Mouse (Mus musculus): ENCODE data around the gene Tigd3.
"Not testable (repeated sequence)": the region's sequence is repeated elsewhere in the genome, so short reads cannot be mapped to it uniquely, and the experiment has no call there.

Tigd3 gene

DNA sequence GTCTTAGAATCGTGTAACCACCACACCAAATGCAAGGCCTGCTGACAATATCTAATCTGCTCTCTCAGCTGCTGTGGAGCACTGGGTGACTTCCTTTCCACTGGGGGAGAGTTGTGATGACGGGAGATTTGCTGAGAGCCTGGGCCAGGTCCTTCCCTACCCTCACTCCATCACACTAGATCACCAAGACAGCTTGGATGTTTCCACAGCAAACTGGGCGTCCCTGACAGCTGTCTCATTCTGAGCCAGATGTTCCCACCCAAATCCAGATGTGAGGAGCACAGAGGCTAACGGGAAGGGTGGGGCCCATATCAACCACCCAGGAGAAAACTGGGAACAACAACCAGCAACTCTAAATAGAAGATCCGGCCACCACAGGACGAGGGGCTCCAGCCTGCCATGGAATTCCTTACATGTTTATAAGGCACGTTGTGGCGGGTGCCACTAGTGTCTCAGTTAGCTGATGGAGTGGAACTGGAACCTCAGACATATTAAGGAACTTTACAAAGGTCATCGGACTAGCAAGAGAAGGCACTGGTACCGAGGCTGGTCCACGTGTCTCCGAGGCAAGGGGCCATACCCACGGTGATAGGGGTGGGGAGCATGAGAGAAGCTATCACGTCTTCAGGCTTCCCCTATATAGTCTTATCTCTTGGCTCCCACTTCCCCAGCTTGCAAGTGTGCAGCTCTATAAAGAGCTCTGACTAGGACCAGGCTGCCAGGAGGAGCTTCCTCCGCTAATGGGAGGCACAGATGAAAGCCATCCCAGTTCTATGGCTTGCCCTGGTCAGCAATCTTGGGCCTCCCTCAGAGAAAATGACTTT is 28.4 kb upstream of the Tigd3 start:
- peak; percentile 55 for DNase-seq (ENCODE audit: low spot score)

DNA sequence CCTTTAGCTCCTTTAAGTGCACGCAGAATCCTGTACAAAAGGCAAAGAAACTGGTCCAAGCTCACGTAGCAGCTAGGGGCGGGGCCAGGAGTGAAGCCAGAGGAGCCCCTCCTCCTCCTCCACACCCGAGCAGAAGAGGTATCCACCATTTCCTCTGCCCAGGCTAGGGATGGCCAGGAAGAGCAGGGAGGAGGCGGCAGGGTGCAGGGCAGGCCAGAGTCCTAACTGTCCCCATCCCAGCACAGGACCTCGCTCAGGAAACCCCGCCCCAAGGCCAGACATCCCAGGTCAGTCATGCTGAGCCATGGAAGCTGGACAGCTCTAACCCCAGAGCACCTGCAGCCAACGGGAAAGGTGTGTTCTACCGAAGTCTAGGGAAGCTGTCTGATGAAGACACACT is 27.8 kb upstream of the Tigd3 start:
- DNase-seq (ENCODE audit: low spot score), result peak; percentile 37

DNA sequence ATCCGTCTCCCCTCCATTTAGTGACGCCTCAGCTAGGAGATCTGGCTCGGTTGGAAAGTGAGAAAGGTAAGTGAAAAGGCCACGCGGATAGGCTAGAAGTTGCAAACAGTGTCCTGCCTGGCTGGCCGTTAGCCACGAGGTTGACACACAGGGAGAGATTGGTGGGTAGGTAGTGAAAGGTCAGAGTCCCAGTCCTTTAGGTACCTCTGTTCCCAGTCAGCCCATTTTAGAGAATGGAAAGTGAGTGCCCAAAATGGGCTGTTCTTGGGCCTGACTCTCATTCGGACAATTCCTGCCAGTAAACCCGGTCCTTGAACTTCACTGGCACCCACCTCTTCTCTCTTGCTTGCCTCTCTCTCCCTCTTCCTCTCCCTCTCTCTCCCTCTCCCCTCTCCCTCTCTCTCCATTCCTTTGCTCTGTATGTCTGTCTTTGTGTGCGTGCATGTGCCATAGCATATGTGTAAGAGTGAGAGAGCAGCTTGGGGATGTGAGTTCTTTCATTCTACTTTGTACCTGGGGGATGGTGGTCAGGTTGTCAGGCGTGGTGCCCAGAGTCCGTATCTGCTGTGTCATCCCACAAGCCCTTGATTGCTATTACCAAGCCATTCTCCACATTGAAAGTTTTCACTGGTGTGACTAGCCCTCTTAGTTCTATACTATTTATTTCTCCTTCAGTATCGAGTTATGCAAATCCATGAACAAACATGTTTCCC is 19.2 kb upstream of the Tigd3 start, which contains the start of gene Dpf2:
Gene Dpf2 (minus strand): TSS at position 4 of the 713 bp plus-strand sequence.
- DNase-seq (ENCODE audit: low spot score), result peak; percentile 57

DNA sequence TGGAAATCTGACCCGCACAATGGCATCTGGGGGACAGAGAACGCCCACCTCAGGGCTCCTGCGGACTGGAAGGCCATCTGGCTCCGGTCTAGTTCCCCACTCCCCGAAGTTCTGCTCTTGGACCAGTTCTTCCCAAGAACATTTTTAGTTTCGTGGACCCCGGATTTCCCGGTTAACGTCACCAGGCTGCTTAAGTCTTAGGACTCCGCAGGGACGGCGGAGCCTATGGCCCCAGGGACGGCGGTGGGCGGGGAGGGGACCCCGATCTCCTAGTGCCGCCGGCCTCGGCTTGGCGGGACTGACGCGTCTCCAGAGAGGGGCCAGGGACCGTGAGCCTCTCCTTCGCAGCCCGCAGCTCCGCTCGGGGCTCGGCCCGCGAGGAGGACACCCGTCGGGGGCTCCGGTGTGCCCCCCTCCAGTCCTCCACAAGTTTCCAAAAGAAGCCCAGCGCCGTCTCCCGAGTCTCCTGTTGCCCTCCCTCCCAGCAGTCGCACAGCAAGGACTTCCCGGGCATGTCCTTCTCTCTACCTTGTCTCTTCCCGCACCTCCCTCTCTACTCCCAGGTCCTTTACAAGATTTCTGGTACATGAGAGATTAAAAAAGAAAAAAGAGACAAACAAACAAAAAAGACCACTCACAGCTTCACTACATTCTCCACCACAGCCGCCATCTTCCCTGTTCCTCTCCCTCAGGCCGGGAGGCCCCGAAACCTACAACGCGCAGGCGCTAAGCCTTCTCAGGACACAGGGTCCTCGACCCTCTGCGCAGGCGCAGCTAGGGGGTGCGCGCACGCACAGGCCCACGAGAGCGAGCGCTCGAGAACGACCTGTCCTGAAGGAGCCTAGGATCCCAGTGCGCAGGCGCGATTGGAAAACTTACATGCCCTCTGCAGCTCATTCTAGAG is 18.4 kb upstream of the Tigd3 start:
- DNase-seq (ENCODE audit: low spot score), result peak; percentile 100

DNA sequence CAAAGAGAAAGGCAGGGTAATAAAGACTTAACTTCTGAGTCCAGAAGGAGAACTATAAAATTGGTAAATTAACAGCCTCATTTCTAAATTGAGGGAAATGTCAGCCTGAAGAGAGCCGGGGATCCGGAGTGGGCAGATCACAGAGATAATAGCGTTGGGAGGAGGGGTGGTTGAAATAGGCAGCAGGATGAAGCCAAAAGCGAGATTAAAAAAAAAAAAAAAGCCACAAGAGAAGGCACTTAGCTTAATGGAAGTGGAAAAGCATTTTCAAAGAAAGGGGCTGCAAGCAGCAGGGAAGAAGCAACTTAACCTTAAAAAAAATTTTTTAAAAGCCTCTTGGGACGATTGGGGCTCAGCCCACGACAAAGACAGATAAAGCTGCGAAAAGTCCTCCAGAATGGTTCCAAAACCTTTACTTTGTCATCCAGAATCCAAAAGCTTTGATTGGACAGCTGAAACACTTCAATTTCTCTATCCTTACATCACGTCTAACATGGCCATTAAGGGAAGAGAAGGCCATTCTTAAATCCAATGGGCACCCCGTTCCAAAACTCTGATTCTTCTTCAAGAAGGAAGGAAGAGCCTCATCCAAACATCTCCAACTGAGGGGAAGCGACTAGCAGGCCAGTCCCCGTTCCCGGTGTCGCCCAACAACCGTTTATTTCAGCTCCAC is 17.6 kb upstream of the Tigd3 start:
- DNase-seq (ENCODE audit: low spot score), result peak; percentile 34

DNA sequence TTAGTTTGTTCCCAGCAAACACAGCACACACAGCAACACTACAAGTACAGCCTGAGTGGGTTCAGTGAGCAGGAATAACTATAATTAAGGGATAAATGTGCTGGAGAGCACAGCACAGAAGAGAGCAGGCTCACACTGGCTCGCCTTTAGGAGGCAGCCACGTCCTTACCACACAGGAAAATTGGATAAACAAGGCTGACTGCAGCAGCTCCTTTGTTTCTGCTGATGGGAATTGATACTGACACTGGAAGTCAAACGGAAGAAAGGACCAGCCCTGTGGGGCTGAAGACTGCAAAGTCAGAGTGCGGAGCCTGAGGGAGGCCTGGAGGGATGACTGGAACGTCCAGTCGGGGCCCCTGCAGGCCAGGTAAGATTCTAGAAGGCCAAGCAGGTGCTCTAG is 16.3 kb upstream of the Tigd3 start:
- DNase-seq (ENCODE audit: low spot score), result no peak

DNA sequence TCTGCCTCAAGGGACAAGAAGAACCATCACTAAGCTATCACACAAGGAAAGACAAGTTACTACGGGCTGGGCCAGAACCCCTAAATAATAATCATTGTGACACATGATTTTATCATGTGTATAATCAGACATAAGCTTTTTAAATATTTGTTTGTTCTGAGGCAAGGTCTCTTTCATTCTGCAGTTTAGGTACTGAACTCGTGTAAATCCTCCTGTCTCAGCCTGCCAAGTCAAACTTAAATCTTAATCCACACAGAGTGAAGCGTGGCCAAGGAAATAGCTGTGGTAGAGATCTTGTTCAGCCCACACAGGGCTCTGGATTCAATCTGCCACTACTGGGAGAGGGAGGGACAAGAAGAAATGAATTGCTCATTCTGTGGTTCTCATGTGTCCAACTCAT is 13.3 kb upstream of the Tigd3 start:
- DNase-seq (ENCODE audit: low spot score), result no peak

DNA sequence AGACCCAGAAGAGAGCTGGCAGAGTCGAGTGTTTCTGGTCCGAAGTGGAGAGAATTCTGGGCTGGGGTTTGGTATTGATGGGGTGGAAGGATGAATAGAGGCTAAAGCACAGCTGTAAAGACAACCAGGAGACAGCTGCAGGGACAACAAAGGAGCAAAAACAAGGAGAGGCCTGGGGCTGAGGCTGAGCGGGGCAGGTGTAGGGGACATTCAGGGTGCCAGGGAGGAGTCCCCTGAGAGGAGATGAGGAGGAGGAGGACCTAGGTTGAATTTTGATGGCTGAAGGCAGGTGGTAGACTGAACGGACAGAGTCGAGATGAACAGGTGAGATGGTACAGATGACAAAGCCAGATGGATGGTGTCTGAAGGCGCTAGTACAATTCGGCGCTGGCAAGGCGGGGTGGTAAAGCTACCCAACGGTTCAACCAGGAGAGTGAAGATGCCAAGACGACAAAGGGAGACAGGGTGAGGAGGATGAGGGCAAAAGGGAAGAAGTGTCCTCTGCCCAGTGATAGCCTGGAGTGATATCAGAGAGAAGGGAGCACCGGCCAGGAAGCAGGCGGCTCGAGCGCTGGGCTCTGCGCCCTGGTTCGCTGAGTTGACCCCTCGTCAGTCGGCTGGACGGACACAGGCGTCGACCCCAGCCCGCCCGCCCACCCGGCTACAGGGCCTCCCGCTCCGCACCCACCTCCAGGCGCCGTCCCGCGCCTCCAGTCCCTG is 507 bp downstream of the Tigd3 start:
- DNase-seq (ENCODE audit: low spot score), result no peak

DNA sequence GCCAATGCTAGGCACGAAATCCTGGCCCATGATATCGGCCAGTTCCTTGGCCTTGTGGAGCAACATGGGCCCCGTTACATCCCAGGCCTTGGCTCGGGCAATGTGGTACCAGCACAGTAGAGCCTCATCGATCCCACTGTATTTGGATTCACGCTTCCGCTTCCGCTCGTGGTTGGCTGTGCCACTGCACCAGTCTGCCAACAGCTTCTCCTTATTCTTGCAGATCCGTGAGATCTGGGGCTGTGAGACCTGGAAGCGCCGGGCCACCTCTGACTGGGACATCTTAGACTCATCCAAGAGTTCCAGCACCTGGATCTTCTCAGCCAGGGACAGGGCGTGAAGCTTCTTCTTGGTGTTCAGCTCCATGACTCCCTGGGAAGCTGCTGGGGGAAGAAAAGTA is 1.2 kb downstream of the Tigd3 start:
- no peak for DNase-seq (ENCODE audit: low spot score)

DNA sequence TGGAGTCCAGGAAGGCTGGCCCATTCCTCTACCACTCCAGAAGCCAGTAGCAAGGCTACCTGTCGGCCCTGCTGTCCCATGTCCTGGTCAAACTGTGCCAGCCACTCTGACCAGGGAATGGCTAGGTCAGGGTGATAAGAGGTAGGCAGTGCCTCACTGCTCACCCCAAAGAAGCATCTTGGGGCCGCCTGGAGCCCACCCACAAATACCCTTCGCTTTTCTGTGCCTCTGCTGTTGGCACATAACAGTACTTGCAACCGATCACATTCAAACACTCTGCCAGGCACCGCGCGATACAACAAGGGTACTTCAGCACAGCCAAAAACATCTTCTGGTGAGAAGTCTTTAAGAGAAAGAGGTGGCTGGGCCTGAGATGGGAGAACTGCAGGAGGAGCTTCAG is 1.7 kb downstream of the Tigd3 start:
- DNase-seq (ENCODE audit: low spot score), result no peak

DNA sequence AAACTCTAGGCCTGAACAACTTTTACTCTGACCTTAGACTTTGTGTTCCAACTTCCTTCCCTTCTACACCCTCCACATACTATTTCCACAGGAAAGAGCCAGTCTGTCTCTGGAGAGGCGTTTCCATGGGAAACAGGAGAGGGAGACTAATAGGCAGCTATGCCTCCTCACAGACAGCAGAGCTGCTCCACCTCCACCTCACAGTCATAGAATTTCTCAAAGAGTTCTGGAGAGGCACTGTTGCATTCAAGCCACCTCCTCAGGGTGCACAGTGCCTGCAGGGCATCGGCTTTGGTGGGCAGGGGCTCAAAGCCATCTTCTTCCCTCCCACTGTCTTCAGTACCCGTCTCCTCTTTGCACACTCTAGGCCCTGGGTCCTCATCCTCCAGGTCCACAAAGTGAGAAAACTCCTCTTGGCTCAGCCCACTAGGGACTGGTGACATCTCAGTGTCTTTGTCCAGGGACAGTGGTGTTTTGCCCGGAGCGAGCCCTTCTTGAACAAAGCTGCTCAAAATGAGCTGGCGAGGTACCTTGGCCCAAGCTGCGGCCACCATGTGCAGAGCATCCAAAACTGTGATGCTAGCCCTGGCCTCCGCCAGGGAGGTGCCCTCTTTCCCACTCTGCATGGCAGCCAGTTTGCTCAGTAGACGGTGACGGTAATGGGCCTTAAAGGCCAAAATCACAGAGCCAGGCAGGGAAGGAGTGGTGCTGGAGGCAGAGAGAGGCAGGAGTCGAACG is 2.3 kb downstream of the Tigd3 start:
- DNase-seq (ENCODE audit: low spot score), result no peak

DNA sequence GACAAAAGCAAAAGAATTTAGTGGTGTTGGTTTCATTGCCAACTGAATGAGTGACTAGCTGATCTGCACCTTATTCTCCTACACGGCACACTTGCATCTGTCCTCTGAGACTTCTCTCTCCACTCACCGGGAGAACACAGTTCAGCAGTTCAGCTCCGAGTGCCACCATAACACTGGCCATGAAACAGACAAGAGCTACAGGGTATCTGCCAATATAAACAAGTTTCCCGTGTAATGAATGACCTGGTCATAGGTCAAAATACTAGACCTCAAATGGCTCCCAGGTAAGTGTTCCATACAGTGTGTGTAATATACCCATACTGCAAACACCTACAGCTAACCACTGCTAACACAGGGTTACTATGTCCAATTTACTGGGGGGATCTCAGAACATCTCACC is 4.7 kb downstream of the Tigd3 start:
- no peak for DNase-seq (ENCODE audit: low spot score)

DNA sequence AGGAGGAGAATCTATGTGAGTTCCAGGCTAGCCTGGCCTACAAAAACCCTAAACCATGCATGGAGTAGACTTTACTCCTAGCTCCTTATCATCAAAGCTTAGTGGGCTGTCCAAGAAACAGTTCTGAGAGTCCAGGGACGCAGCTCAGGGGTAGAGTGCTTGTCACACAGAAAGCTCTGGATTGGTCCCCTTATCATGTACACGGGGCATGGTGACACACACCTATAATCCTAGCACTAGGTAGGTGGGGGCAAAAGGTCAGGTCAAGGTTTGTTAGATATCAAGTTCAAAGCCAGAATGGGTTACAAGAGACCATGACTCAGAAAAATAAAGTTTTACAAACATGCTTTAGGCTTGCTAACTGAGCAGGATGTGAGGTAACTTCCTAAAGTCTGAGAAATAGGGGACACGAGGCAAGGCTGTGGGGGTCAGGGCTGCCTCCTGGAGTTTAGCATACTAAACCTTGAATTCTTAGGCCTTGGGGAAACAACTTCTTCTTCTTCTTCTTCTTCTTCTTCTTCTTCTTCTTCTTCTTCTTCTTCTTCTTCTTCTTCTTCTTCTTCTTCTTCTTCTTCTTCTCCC is 6.6 kb downstream of the Tigd3 start:
- DNase-seq (ENCODE audit: low spot score), result no peak

DNA sequence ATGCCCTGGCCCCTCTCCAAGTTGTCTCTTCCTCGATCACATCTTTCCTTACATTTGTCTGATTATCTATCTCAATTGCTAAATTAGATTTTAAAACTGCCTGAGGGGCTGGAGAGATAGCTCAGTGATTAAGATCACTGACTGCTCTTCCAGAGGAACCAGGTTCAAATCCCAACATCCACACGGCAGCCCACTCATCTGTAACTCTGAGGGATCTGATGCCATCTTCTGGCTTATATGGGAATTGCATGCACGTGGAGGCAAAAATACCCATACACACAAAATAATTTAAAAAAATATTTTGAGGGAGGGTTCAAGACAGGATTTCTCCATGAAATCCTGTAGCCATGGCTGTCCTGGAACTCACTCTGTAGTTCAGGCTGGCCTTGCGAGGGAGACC is 8.1 kb downstream of the Tigd3 start:
- DNase-seq (ENCODE audit: low spot score), result peak; percentile 44

DNA sequence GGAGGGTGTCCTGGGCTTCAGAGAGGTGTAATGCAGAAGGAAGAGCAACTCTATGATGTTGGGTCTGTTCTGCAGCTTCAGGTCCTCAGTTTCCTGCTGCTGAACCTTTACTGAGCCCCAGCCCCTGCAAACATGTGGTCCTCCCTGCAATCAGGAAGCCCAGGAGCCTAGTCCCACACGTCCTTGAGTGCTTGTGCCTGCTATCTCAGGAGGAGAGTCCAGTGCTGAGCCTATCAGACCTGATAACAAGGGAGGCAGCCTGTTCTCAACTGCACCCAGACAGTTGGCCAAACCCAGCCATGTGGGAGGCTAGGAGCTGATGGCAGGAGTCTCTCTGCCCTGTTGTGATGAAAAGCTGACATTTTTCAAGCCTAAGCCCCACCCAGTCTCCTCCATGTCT is 10.0 kb downstream of the Tigd3 start:
- DNase-seq (ENCODE audit: low spot score), result peak; percentile 46

DNA sequence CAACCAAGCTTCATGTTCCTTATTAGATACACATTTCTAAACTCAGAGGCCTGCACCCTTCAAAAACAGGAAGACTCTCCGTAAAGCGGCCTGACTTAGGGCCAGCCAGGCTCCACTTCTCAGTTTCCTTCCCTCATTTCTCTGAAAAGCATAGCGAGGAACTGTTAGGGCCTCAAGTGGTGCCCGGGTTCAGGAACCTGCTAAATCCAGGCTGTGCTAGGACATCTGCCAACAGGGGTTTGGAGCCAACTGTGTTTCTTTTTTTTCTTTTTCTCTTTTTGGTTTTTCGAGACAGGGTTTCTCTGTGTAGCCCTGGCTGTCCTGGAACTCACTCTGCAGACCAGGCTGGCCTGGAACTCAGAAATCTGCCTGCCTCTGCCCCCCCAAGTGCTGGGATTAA is 11.9 kb downstream of the Tigd3 start:
- not testable (repeated sequence) for DNase-seq (ENCODE audit: low spot score)

DNA sequence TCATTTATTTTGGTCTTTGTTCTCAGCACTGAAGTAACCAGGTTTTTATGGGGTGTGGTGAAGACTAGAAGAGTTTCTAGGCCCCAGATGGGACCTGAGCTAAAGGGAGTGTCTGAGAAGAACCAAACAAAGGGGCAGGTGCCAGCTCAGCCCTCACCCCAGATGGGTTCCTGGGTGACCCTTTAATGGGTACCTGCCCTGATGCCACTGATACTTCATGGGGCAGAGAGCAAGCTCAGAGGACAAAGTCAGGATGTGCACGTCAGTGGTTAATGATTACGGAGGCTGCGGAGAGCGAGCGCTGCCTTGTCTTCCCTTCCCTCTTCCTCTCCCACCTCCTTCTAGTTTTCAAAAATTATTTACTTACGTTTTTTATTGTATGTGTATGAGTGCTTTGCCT is 12.8 kb downstream of the Tigd3 start:
- no peak for DNase-seq (ENCODE audit: low spot score)

DNA sequence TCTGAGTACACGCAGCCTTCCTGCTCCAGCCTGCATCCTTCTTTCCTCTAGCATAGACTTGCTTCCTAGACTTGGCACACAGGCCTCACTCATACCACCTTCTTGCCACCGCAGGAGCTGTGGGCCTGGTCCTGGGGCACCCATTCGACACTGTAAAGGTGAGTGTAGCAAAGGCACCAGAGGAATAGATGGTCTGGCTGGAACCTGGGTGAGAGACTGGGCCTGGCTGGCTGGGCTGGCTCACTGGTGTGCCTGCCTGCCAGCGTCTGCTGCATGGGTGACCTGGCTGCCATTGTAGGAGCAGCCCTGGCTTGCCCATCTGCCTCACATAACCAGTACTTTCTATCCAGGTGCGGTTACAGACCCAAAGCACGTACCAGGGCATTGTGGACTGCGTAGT is 14.2 kb downstream of the Tigd3 start:
- DNase-seq (ENCODE audit: low spot score), result no peak

DNA sequence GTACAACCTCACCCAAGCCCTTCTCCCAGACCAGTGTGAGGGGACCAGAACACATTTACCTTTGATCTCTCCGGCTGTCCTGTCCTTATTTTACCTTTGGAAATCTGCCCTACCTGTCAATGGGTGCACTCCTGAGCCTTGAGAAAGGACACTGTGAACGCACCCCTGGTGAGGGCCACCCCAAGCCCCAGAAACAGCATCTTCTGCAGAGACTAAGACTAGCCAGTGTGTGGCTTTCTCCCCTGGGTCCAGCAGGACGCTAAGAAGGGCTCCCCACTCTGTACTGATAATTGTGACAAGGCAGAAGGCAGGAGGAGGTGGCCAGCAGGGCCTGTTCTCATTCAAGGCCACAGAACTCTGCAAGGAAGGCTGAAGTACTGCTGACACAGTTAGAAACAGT is 15.0 kb downstream of the Tigd3 start:
- DNase-seq (ENCODE audit: low spot score), result no peak

DNA sequence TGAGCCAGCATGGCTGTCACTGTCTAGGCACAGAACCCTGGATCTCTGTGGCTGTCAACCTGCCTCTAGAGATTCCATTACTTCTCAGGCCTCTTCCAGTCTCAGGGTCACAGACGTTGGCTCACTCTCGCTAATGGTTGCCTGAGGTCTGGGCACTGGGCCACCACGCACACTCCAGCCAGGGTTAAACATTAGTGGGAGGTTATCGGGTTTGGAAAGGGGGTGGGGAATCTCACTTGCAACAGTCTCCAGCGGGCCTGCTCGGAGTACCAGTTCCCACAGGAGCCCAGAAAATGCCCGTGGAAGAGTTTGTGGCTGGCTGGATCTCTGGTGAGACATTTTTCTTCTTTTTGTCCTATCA is 15.6 kb downstream of the Tigd3 start:
- DNase-seq (ENCODE audit: low spot score), result no peak
